Mouse (Mus musculus): ENCODE measurements around the gene Tk1.

GRCm38 (mm10) chr11:117813867-117814266, 12.0 kb downstream of the Tk1 start:
- no peak for TF ChIP-seq MXI1 (IDR thresholded peaks at IDR 0.05; ENCODE audit: low read depth, low read length)
- no peak for TF ChIP-seq MAFK (IDR thresholded peaks at IDR 0.05; ENCODE audit: borderline replicate concordance, low read depth, low read length)
- TF ChIP-seq USF1 (IDR thresholded peaks at IDR 0.05; ENCODE audit: low read depth, low read length), result no peak
- no peak for TF ChIP-seq POLR2A (IDR thresholded peaks at IDR 0.05; ENCODE audit: control insufficient read depth in 1 of 2, insufficient read depth in 1 of 2, low read depth in 1 of 2, low read length in 2 of 2, poor library complexity in 1 of 2)
- TF ChIP-seq EP300 (IDR thresholded peaks at IDR 0.05; ENCODE audit: low read depth in 1 of 2, low read length in 2 of 2), result no peak
- TF ChIP-seq ZC3H11A (IDR thresholded peaks at IDR 0.05; ENCODE audit: low read depth, low read length), result no peak
- TF ChIP-seq USF2 (IDR thresholded peaks at IDR 0.05; ENCODE audit: borderline replicate concordance in 1 of 2, insufficient read depth in 1 of 2, low read depth in 1 of 2, low read length in 2 of 2), result no peak
- no peak for TF ChIP-seq E2F4 (IDR thresholded peaks at IDR 0.05; ENCODE audit: borderline replicate concordance, low read depth, low read length)

All from MEL (cell line).